Mouse (Mus musculus): Measurements from ENCODE around the gene Cyb5b. TPM values are rescaled to one million over a fixed set of nuclear protein-coding genes. Genes with fewer than 3 reads are reported as not detected.
"Not testable (repeated sequence)": the region's sequence is repeated elsewhere in the genome, so short reads cannot be mapped to it uniquely, and the experiment has no call there.

The Cyb5b gene
- polyA plus RNA-seq, 3 experiments from 2014 or later: 24.8 to 38.8 (median 36.8) TPM

DNA sequence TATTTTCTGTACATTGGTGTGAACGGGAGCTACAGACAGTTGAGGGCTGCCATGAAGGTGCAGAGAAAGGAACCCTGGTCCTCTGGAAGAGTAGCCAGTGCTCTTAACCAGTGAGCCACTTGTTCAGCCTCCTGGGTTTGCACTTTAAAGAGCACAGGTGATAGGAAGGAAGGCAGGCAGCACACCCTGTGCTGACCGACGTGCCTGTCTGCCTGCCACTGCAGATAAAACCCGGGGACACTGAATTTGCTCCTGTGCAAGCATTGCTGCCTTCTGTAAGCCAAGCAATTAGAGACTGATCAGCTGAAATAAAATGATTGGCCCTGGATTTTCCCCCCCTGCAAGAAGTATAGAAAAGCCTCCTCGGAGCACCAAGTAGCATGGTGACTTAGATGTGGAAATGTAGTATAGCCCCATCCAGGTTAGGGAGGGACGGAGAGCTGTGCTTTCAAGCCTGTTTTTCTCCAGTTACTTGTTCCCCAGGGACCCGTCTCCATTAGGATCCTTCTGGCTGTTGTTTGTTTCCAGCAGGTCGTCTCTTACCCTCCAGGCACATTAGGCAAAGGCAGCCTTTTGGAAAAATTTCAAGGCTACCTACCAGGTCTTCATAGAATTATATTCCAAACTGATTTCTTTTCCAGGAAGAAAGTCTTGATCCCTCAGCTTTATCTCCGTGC lies 22.7 kb downstream of the Cyb5b start:
- ATAC-seq: no peak

DNA sequence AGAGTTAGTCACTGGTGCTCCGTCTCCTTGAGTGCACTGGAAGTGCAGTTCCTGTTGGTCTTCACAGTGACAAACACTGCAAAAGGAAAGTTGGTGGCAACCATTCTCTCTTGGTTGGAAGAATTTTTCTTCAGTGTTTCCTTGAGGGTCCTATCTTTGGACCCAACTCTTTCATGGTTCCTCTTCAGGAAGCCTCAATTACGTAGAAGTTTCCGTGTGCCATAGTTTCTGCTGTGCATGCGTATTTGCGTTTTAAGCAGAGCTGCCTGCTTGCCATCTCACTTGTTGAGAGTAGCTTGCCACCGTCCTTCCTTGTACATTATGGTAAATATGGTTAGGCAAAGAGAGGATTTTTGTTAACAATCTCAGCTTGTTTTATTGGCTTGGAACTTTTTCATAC lies 30.7 kb downstream of the Cyb5b start:
- no peak for ATAC-seq

DNA sequence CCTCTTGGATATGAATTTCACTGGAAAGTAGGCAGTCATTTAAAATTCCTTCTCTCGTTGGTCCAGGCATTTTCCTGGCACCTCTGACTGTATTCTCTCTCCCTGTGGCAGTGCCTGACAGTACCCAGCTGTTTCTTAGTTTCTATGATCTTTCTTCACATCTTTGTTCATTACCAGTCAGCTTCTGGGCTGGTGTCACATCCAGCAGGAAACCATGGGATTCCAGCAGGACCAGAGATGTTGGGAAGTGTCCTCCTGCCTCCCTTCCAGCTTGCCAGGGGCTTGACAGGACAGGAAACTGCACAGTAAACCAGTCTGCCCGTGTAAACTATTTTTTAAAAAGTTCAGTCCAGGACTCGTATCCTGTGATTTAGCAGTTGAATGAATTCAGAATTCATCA lies 34.6 kb downstream of the Cyb5b start:
- no peak for ATAC-seq

DNA sequence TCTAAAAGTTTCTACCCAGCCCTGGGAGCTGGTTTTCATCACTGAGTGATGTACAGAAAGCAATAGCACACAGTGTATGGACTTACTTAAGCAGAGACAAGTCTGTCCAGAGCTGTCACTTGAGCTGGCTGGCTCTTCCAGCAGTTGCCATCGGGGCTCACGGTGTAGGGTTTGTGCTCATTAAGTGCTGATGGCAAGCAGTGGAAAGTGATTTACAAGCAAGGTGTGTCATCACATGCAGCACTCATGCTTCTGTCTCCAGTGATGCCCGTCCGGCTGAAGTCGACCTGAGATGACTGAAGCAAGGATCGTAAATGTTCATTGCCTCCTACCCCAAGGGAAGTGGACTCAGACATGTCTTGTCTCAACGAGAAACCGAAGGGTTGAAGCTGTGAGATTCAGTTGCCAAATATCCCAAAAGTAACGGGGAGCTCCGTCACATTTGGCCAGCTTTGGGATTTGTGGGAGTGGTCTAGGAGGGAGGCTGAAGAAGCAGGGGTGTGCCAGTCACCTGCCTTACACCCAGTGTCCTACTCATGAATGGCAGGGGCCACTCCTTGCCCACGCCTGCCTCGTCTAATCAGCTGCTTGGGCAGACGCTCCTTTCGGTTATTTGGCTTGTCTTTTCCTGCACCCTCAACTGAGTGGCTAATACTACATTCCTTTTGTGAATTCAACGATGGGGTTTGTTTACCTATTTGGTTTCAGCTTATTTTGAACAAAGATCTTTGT lies 36.4 kb downstream of the Cyb5b start:
- ATAC-seq: no peak

GRCm38 (mm10) chr8:107187631-107188030 lies 37.2 kb downstream of the Cyb5b start:
- ATAC-seq: no peak

DNA sequence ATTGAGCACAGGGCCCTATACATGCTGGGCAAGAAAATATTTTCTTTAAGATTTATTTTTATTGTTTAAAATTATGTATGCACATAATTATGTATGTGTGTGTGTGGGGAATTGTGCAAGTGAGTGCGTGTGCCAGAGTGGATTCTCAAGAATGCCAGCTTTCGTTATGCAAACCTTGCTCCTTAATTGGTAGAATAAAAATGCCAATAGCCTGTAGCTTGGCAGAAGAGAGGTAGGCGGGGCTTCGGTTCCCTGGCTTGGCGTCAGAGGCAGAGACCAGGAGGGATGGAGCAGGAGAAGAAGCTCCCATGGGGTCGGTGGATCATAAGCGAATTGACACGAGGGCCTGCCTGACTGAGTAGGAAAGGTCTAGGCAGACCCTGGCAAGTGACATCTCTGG lies 42.2 kb downstream of the Cyb5b start:
- no peak for ATAC-seq

DNA sequence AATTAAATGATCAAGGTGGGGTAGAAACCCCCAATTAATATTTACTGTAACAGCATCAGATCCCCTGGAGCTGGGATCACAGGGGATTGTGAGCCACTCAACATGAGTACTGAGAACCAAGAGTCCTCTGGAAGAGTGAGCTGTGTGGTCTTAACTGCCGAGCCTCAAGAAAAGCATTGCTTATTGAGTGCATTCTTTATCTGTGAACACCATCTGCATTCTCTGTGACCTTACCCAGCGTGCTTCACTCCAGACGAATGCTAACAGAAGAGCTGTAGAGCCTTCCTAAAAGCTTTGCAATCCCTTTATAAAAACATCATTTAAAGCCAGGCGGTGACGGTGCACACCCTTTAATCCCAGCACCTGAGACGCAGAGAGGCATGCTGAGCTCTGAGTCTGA lies 42.9 kb downstream of the Cyb5b start:
- ATAC-seq: no peak

- no peak for ATAC-seq
Observed at GRCm38 (mm10) chr8:107194786-107195451, 44.5 kb downstream of the Cyb5b start.

DNA sequence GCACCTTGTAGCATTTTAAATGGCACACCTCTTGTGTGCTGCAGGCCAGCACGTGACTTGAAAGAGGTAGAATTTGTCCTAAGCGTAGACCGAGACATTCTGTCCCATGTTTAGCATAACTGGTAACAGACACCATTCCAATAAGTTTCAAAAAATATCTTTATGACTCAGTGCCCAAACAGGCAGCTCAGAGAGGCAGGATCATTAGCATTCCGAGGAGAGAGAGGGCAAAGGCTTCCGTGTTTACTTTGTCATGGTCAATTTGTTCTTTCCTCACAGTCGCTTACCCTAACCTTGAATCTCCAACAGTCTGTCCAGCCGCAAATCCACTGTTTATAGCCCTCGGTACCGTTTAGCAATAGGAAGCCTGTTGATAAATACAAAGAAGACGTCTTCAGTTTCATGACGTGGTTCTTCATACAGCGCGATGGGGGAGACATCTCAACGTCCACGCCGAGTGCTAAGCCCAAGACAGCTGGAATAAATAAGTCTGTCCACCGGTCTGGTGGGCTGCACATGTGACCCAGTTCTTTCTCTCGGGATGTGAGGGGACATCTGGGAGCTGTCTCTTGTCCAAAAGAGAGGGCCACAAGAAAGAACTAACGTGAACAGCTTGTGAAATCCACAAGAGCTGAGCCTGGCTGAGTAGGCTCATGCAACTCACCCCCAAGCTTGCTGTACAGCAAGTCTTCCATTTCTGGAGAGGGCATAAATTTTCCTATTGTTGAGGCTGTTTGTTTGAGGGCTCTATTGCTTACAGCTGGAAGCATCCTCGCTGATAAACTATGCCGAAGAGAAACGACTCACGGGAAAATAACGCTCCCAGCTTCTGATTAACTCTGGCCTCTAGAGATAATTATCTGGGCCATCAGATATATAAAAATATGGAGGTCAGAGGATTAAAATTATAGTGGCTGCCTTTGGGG lies 47.7 kb downstream of the Cyb5b start:
- no peak for ATAC-seq

DNA sequence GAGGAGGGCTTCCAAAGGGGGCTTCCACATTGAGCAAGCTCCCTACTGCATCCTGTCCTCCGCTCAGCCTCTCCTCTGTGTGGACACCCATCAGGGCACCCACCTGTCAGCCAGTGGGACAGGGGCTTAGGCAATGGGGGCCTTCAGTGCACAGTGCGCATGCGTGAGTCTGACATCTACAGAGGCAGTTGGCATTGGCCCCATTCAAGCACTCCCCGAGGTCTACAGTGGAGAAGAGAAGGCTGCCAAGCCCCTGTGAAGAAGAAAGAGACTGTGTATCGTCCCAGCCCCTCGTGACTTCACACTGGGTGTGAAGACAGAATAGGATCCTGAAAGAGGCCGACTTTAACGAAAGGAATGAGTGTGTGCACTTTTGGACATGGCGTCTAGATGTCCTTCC lies 54.7 kb downstream of the Cyb5b start:
- ATAC-seq: no peak

DNA sequence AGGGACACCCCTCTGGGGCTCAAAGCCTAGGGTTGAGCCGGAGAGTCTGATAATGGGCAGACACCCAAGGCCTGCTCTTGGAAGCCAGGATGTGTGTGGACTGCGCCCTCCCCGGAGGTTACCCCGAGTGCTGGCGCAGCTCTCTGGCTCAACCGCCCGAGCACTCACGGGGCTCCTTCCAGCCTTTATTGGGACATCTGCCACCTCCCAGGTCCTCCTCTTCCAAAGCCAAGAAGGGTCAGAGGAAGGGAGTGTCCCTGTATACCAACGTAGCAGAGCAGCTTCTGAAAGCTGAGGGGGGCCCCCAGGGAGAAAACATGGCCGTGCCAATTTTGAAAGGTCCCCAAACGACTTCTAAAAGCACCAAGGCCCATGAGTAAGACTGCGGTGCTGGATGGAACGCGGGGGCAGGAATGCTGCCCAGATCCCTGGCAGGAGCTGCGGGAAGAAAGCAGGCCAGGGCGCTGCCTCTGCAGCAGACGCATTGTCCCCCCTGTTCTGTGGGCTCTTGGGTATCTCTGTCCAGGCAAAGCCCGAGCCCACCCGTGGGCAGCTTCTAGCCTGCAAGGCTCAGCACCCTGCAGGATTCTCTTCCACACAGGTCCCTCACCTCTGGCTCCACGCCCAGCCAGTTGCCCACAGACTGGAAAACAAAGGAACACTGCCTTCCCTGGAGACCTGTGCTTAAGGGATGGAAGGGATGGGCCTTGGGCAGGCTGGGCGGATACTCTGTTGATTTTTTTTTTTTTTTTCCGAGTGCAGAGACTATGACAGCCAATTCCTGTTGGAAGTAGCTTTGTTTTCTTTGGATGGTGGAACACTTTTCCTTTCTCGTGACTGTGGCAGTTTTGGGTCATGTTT lies 55.5 kb downstream of the Cyb5b start:
- ATAC-seq: no peak

DNA sequence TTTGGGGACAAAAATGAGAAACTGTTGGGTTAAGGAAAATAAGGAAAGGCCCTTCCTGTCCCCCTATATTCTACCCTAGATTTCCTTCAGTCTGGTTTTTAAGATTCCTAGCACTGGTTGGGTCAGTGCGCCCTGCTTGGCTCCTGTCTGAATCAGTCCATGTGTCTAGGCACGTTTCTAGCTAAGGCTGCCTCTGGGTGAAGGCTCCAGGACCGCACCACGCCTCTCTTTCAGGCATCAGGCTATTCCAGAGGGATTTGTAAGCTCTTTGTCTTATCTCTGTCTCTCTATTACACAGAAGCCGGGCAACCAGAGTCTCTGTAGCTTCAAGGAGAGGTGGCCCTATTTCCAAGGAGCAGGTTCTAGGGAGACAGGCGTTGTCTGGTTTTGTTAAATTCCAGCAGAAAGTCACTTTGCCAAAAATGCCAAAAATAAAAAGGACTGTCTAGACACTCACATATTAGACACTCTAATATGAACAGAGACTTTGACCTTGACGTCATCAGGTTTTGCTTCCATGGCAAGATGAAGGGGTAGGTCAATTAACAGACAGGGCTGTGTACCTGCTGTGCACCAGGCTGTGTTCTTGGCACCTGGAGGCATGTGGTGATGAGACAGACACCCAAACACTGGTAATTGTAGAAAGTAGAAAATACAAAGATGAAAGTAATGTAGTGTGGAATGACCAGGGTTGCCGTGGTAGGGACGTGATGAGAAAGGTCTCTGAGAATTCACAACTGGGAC lies 56.5 kb downstream of the Cyb5b start:
- ATAC-seq: no peak

DNA sequence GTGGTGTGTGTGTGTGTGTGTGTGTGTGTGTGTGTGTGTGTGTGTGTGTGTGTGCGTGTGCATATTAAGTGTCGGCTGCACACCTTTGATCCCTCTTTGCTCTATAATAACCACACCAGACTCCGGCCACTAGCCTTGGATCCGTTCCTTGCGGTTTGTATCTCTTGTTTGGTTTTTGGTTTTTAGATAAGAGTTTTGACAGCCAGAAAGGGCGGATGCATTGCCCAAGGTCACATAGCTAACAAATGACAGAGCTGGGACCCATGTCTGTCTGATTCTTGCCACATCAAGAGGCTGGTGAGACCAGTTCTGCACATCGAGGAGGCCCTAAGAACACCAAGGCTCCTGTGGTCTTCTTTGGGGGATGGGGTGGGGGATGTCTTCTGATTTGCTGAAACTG lies 58.7 kb downstream of the Cyb5b start:
- ATAC-seq: no peak

GRCm38 (mm10) chr8:107212006-107212405 lies 61.6 kb downstream of the Cyb5b start:
- no peak for ATAC-seq

- ATAC-seq: not testable (repeated sequence)
Observed at GRCm38 (mm10) chr8:107217230-107217629, 66.8 kb downstream of the Cyb5b start.

GRCm38 (mm10) chr8:107218091-107218490 lies 67.7 kb downstream of the Cyb5b start:
- no peak for ATAC-seq

GRCm38 (mm10) chr8:107219078-107219477 lies 68.6 kb downstream of the Cyb5b start:
- no peak for ATAC-seq

GRCm38 (mm10) chr8:107221924-107222851 lies 71.7 kb downstream of the Cyb5b start:
- ATAC-seq: no peak

DNA sequence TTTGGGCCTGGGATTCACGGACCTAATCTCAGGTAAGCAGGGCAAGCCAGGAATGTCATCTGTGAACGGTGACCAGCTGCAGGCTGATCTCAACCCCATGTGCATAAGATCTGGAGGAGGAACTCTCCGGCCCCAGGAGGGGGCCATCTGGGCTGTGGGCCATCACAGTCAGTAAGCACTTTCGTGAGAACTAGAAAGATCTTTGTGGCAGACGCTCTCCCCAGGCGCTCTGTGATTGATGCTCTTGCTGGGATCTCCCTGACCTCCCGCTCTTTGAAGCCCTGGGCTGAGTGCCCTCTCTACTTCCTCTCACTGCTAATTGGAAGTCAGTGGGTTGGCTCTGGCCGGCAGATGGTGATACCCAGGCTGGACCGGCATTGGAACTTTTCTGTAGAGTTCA lies 75.7 kb downstream of the Cyb5b start:
- ATAC-seq: no peak
